Mouse (Mus musculus) cerebellum, adult 2 months (tissue): ENCODE results near the gene Fdx1. TPM values are rescaled to one million over a fixed set of nuclear protein-coding genes. Genes with fewer than 3 reads are reported as not detected.

Experiments
- DNase-seq, 2 experiments: peaks; one replicate each; pipeline ENCODE4 v3.0.0; 2021
- H3K27ac ChIP-seq: fragments of 200-500 bp; 2 replicates; pipeline ENCODE4 v1.5.1; 2012; ENCODE audit warnings: low read length, control low read depth, inconsistent platforms; ENCODE audit not compliant: insufficient read depth
- H3K27me3 ChIP-seq: fragments of 200-500 bp; 2 replicates; pipeline ENCODE4 v1.6.1; 2012; ENCODE audit warnings: inconsistent platforms, mild to moderate bottlenecking, low read length, moderate library complexity; ENCODE audit not compliant: control insufficient read depth, insufficient read depth
- H3K4me1 ChIP-seq: fragments of 200-500 bp; 2 replicates; pipeline ENCODE4 v1.6.1; 2011; ENCODE audit warnings: low read length; ENCODE audit not compliant: control insufficient read depth, insufficient read depth
- H3K4me3 ChIP-seq: fragments of 200-500 bp; replicated peaks from 2 replicates; pipeline ENCODE3; 2011; ENCODE audit warnings: mild to moderate bottlenecking, low read depth, low read length, control low read depth; ENCODE audit not compliant: insufficient read depth
- CTCF ChIP-seq: fragments of 200-500 bp; IDR thresholded peaks from 2 replicates; pipeline ENCODE4 v1.5.1; 2011; ENCODE audit warnings: low read depth, mild to moderate bottlenecking, control low read depth, low read length, moderate library complexity, borderline replicate concordance; ENCODE audit not compliant: insufficient read depth
- POLR2A ChIP-seq: fragments of 200-500 bp; IDR thresholded peaks from 2 replicates; pipeline ENCODE4 v1.6.1; 2011; ENCODE audit warnings: low read length, control low read depth, borderline replicate concordance; ENCODE audit not compliant: insufficient read depth
- WGBS: fragments of 180-500 bp; shearing (Covaris S2); methylation state at CpG from one replicate; pipeline ENCODE4 v1.1.7; 2018; 5-methylcytosine and 5-hydroxymethylcytosine counted together
- polyA plus RNA-seq: library from polyadenylated mRNA; depleted of rRNA; stranded (reverse); fragments of >200 nt; gene quantifications from 2 replicates; pipeline ENCODE4 v1.2.3, GENCODE M21; 2012; rRNA removed

Fdx1 gene
- polyA plus RNA-seq, 1 experiment, result 35.1 TPM

GRCm38 (mm10) chr9:51922756-51923155 lies 40.6 kb downstream of the Fdx1 start:
- WGBS, result 84% methylated on average over 2 of the region's 2 CpGs
- Histone ChIP-seq H3K4me1 (peaks cover under 1% of the 10 kb centered on the region; the same call in 1 of the 2 replicates), H3K27ac (no peak overlapping the region), H3K27me3 (no peaks in the 10 kb centered on the region), H3K4me3 (no peak overlapping the region)
- DNase-seq, result no peak
- TF ChIP-seq POLR2A (no peak), CTCF (no peak)

DNA sequence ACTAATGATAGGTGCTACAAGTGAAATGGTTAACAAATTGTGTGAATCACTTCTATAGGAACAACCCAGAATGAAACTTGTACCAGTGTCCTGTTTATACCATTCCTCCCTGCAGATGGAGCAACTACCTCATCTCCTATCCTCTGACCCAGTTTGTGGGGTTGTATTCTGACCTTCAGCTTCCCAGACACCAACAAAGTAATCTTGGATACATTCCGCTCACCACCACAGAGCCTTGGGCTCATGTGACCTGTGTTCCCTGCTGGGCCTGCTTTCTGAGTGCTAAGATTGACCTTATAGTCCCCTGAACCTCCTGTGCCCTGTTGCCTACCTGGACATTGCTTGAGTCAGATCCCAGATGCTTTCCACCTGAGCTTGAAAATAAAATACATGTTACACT lies 47.8 kb downstream of the Fdx1 start:
- H3K27ac ChIP-seq, result no peak overlapping the region
- H3K27me3 ChIP-seq, result no peaks in the 10 kb centered on the region
- no peak for DNase-seq
- H3K4me1 ChIP-seq, result no peaks in the 10 kb centered on the region
- TF ChIP-seq POLR2A (no peak), CTCF (no peak)
- WGBS, result 72% methylated on average over 1 of the region's 1 CpGs
- H3K4me3 ChIP-seq, result no peak overlapping the region

DNA sequence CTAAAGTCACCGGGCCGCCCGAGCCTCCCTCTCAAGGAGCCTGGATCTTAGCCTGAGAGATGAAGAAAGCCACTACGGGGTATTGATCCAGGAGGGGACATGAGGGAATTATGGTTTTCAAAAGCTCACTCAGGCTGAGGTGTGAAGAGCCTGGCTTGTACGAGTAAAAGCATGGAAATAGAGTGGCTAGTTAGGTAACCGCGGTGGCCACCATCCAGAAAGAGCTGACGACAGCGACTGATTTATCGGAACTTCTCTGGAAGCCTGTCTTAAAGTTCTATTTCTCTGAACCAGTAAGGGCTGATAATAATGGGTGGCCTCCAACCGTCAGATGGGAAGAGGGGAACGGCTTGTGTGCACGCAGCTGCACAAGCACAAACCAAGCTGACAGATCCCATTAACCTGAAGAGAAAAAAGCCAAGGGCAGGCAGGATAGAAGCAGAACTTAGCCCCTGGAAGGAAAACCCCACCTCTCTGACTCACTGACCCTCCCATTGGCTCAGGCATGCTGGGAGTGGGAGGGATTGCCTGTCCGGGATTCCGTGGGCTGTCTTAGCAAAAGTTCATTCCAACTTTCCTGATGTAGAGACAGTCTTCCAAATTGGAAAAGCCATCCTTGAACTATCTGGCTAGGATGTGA lies 48.8 kb downstream of the Fdx1 start:
- H3K4me1 ChIP-seq, result no peaks in the 10 kb centered on the region
- TF ChIP-seq POLR2A (no peak), CTCF (no peak)
- H3K4me3 ChIP-seq, result no peak overlapping the region
- no peak for DNase-seq
- H3K27ac ChIP-seq, result no peak overlapping the region
- 75% methylated on average over 15 of the region's 15 CpGs for WGBS
- no peaks in the 10 kb centered on the region for H3K27me3 ChIP-seq

DNA sequence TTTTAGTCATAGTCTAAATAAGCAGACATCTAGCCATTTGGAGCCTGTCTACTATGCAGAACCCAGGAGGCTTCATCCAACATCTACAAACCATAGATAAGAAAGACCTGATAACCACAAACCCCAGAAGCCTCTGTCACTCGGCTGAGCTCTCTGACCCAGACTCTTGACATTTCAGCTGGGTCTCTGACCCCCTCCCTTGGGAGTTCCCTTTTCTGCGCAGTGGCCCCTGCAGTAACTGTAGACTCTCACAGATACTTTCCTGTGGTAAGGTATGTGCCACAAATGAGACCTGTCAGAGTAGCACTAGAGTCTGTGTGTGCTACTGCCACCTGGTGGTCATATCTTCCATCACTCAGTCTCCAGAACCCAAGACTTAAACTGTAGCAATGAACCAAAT lies 54.5 kb downstream of the Fdx1 start:
- no peaks in the 10 kb centered on the region for H3K27me3 ChIP-seq
- TF ChIP-seq CTCF, result peak; percentile 82
- no peak for TF ChIP-seq POLR2A
- H3K27ac ChIP-seq, result no peak overlapping the region
- 26% methylated on average over 2 of the region's 2 CpGs for WGBS
- DNase-seq, result peak; percentile 52 to 65
- no peaks in the 10 kb centered on the region for H3K4me1 ChIP-seq
- no peak overlapping the region for H3K4me3 ChIP-seq

DNA sequence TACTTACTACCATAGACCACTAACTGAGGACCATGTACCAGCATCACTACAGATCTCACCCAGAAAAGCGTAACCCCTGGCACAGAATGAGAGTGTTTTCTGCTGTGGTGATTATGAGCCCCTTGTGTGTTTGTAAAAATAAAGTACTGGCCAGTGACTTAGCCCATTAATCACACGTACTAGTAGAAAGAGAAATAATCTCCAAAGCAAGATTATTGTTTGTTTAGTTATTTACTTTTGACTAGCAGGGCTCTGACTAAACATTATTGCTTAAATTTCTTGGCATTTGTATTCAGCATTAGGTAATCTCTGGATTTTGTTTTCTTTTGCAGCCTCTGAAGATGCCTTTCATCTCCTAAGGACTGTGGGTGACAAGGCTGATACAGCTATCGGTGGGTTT lies 55.1 kb downstream of the Fdx1 start:
- no peaks in the 10 kb centered on the region for H3K27me3 ChIP-seq
- no peak overlapping the region for H3K27ac ChIP-seq
- H3K4me3 ChIP-seq, result no peak overlapping the region
- WGBS, result 91% methylated on average over 3 of the region's 3 CpGs
- DNase-seq, result no peak
- H3K4me1 ChIP-seq, result no peaks in the 10 kb centered on the region
- no peak for TF ChIP-seq CTCF
- TF ChIP-seq POLR2A, result no peak

DNA sequence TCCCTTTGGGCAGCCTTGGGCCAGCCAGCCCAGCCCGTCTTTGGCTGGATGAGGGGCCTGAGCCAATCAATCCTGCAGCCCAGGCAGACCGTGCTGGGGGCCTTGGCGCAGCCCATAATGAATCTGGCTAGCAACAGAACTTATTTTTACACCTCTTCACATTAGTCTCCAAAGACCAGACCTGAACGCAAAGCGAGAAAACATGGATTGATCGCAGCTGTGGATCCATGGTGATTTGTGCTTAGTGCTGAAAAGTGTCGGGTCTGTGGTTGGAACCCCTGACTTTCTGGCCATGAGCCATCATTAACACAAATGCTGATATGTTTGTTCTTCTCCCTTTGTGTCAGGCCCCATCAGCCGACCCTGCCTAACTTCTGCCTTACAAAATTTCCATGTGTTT lies 56.4 kb downstream of the Fdx1 start:
- Histone ChIP-seq H3K4me3 (no peak overlapping the region), H3K27me3 (no peaks in the 10 kb centered on the region), H3K4me1 (no peaks in the 10 kb centered on the region), H3K27ac (no peak overlapping the region)
- 65% methylated on average over 8 of the region's 8 CpGs for WGBS
- no peak for TF ChIP-seq POLR2A
- no peak for TF ChIP-seq CTCF
- DNase-seq, result no peak

Other genes with a start within 250 kb of the Fdx1 start
- 14.8 and 15.1 TPM in 2 replicates for gene Arhgap20, start 198.2 kb downstream of the Fdx1 start, polyA plus RNA-seq
- 47.1 and 49.5 TPM in 2 replicates for gene Rdx, start 83.6 kb upstream of the Fdx1 start, polyA plus RNA-seq
- 6.6 and 6.7 TPM in 2 replicates for gene Zc3h12c, start 205.0 kb upstream of the Fdx1 start, polyA plus RNA-seq